Mouse (Mus musculus) midbrain, embryonic 16.5 days (tissue): ENCODE data around the gene Lamb3. TPM values are rescaled to one million over a fixed set of nuclear protein-coding genes. Genes with fewer than 3 reads are reported as not detected.

ENCODE experiments used
- ATAC-seq: fragments of 200-750 bp; cut with Nextera tagmentation; 2 replicates; pipeline ENCODE4 v1.8.0; 2017; ENCODE audit warnings: moderate TSS enrichment
- H3K27ac ChIP-seq: fragments of 300-500 bp; sonication (generic); 2 replicates; pipeline ENCODE4 v1.5.1; 2014; ENCODE audit warnings: mild to moderate bottlenecking, low read length, mixed read lengths
- H3K27me3 ChIP-seq: fragments of 300-500 bp; sonication (generic); 2 replicates; pipeline ENCODE4 v1.6.1; 2014; ENCODE audit warnings: low read depth, low read length, mixed read lengths; ENCODE audit not compliant: control insufficient read depth, insufficient read depth
- H3K36me3 ChIP-seq: fragments of 300-500 bp; sonication (generic); 2 replicates; pipeline ENCODE4 v1.6.1; 2014; ENCODE audit warnings: mild to moderate bottlenecking, low read length, moderate library complexity, mixed read lengths; ENCODE audit not compliant: control insufficient read depth, insufficient read depth
- H3K4me1 ChIP-seq: fragments of 300-500 bp; sonication (generic); 2 replicates; pipeline ENCODE4 v1.6.1; 2014; ENCODE audit warnings: mild to moderate bottlenecking, low read length, mixed read lengths; ENCODE audit not compliant: control insufficient read depth, insufficient read depth
- H3K4me2 ChIP-seq: fragments of 300-500 bp; sonication (generic); 2 replicates; pipeline ENCODE4 v1.6.1; 2014; ENCODE audit warnings: mild to moderate bottlenecking, low read length, mixed read lengths
- H3K4me3 ChIP-seq: fragments of 300-500 bp; sonication (generic); 2 replicates; pipeline ENCODE4 v1.5.1; 2014; ENCODE audit warnings: low read depth, mild to moderate bottlenecking, low read length, moderate library complexity, mixed read lengths
- H3K9ac ChIP-seq: fragments of 300-500 bp; sonication (generic); 2 replicates; pipeline ENCODE4 v1.6.1; 2014; ENCODE audit warnings: low read depth, low read length, mixed read lengths
- H3K9me3 ChIP-seq: fragments of 300-500 bp; sonication (generic); replicated peaks from 2 replicates; pipeline ENCODE4 v1.6.1; 2014; ENCODE audit warnings: mild to moderate bottlenecking, low read length, mixed read lengths; ENCODE audit not compliant: control insufficient read depth, poor library complexity, severe bottlenecking
- WGBS: fragments of 180-500 bp; shearing (Covaris S2); extraction: QIAGEN DNeasy Blood & Tissue Kit; methylation state at CpG from one replicate; pipeline ENCODE4 v1.1.7; 2014; 5-methylcytosine and 5-hydroxymethylcytosine counted together
- polyA plus RNA-seq: library from polyadenylated mRNA; unstranded; fragments of >200 nt; fragmentation: Nextera tagmentation; extraction: Ambion mirVana; gene quantifications from 2 replicates; pipeline ENCODE4 v1.2.1, GENCODE M21; 2015

Lamb3 gene
- polyA plus RNA-seq, 1 experiment from 2014 or later = 0.75 TPM

DNA sequence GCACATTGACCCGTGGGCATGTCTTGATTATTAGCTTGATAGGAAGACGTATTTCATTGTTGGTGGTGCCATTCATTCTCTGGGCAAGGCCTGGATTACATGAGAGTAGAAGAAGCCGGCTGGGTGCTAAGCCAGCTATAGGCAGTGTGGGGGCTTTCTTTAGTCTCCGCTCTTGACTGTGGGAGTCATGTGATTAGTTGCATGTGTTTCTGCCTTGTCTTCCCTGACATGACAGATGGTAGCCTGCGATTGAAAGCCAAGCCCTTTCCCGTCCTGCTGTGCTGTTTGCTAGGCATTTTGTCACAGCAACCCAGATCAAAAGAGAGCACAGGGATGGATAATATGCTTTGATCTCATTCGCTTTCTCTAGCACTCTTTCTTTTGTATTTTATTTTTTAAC is 97.9 kb downstream of the Lamb3 start:
- Histone ChIP-seq H3K4me2 (no peak overlapping the region), H3K9ac (no peak overlapping the region), H3K27me3 (no peaks in the 10 kb centered on the region), H3K4me3 (no peak overlapping the region), H3K9me3 (no peaks in the 10 kb centered on the region), H3K36me3 (no peaks in the 10 kb centered on the region), H3K4me1 (0 out of 2 replicates have a peak, but pooled peaks cover 3% of the 10 kb centered on the region), H3K27ac (no peak overlapping the region)
- ATAC-seq = peak; percentile 68
- 17% methylated on average over 7 of the region's 7 CpGs for WGBS

DNA sequence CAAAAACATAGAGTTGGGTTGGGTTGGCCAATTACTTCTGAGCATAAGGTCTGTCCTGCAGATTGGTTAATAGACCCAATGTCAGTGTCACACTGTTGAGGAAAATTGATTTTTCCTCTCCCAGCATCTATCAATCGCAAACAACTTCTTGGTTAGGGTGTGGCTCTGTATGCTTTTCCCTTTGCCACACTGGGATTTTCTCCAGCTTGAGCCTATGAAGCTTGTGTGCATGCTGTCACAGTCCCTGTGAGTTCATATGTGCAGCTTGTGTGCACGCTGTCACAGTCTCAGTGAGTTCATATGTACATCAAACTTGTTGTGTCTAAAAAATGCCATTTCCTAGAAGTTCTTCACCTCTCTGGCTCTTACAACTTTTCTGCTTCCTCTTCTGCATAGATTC is 99.3 kb downstream of the Lamb3 start:
- Histone ChIP-seq H3K36me3 (no peaks in the 10 kb centered on the region), H3K27ac (no peak overlapping the region), H3K4me2 (no peak overlapping the region), H3K9me3 (no peaks in the 10 kb centered on the region), H3K9ac (no peak overlapping the region), H3K4me3 (no peak overlapping the region), H3K4me1 (0 out of 2 replicates have a peak, but pooled peaks cover 3% of the 10 kb centered on the region), H3K27me3 (no peaks in the 10 kb centered on the region)
- WGBS = 96% methylated on average over 2 of the region's 2 CpGs
- ATAC-seq = no peak

DNA sequence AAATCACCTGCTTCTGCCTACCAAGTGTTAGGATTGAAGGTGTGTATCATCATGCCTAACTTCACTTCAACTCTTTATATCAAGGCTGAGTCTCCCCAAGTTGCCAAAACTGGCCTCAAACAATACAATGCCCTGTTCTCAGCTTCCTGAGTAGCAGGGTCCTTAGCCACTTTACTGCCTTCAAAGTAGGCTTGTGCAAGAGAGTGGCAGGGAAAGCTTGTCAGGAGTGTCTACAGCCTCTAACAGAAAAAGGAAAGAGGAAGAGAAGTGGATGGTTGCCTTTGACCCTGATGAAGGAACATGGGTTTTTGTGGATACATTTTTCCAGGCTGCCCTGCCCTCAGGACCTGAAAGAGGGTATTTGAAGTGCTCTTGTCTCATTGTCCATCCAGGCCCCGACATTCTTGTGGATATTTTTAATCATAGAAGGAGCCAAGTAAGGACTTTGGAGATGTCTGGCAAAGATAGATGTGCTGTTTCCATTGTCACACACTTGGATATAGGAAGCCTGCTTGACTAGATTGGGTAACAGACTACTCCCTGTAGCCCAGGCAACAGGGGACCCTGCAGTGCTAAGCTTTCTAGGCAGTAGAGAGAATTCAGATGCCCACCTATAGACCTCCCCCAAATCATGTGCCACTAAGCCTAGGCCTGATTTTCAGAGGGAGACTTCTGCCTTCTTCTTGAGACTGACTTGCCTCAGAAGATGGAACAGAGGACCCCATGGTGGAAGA is 102.5 kb downstream of the Lamb3 start:
- Histone ChIP-seq H3K4me2 (no peak overlapping the region), H3K27me3 (no peaks in the 10 kb centered on the region), H3K9ac (no peak overlapping the region), H3K36me3 (no peaks in the 10 kb centered on the region), H3K4me3 (no peak overlapping the region), H3K4me1 (0 out of 2 replicates have a peak, but pooled peaks cover 3% of the 10 kb centered on the region), H3K9me3 (no peaks in the 10 kb centered on the region), H3K27ac (no peak overlapping the region)
- 81% methylated on average over 1 of the region's 1 CpGs for WGBS
- ATAC-seq = no peak

DNA sequence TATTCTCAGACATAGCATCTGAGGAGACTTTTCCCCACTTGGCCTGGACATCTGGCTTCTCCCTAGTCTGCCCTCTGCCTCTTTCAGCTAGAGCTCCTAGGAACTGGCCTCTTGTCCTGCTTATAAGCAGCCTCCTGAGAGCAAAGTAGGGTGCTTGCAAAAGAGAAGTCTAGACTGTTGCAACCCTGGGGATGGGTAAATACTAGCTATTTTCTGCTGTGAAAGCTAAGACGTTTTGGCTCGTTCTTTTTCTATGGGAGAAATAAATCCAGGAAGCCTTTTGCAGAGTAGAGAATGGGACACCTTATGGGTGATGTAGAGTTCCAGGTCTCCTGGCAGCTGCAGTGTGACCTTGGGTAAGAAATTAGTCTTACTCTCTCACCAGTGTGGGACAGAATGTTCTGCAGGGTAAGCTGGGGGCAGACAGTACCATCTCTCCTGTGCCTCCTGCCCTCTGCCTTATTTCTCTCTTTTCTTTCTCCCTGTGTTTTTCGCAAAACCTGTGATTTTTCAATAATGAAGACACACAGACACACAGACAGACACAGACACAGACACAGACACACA is 103.1 kb downstream of the Lamb3 start:
- H3K27ac ChIP-seq = no peak overlapping the region
- WGBS = 88% methylated on average over 3 of the region's 3 CpGs
- no peaks in the 10 kb centered on the region for H3K27me3 ChIP-seq
- H3K36me3 ChIP-seq = no peaks in the 10 kb centered on the region
- no peak overlapping the region for H3K4me3 ChIP-seq
- H3K4me1 ChIP-seq = 0 out of 2 replicates have a peak, but pooled peaks cover under 1% of the 10 kb centered on the region
- no peak overlapping the region for H3K9ac ChIP-seq
- H3K9me3 ChIP-seq = no peaks in the 10 kb centered on the region
- H3K4me2 ChIP-seq = no peak overlapping the region
- ATAC-seq = no peak

DNA sequence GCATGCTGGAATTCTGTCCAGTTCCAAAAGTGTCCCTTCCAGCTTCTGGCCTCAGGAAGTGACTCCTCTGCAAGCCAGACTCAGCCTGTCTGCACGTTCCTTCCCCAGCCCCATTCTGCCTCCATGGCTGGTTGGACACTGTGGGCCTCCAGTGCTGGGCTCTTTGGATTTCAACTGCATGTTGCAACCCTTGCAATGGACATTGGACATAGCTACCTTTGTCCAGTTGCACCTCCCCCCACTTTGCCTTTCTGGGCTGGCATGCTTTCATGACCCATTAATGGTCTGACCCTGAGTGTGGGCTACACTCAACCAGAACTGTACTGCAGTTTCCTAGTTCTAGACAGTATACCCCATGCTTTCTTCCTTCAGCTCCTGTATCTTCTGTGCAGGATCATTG is 104.1 kb downstream of the Lamb3 start:
- no peaks in the 10 kb centered on the region for H3K9me3 ChIP-seq
- H3K4me3 ChIP-seq = no peak overlapping the region
- no peaks in the 10 kb centered on the region for H3K4me1 ChIP-seq
- H3K27me3 ChIP-seq = no peaks in the 10 kb centered on the region
- ATAC-seq = no peak
- H3K9ac ChIP-seq = no peak overlapping the region
- no peaks in the 10 kb centered on the region for H3K36me3 ChIP-seq
- no peak overlapping the region for H3K4me2 ChIP-seq
- WGBS = 61% methylated on average over 1 of the region's 1 CpGs
- no peak overlapping the region for H3K27ac ChIP-seq

DNA sequence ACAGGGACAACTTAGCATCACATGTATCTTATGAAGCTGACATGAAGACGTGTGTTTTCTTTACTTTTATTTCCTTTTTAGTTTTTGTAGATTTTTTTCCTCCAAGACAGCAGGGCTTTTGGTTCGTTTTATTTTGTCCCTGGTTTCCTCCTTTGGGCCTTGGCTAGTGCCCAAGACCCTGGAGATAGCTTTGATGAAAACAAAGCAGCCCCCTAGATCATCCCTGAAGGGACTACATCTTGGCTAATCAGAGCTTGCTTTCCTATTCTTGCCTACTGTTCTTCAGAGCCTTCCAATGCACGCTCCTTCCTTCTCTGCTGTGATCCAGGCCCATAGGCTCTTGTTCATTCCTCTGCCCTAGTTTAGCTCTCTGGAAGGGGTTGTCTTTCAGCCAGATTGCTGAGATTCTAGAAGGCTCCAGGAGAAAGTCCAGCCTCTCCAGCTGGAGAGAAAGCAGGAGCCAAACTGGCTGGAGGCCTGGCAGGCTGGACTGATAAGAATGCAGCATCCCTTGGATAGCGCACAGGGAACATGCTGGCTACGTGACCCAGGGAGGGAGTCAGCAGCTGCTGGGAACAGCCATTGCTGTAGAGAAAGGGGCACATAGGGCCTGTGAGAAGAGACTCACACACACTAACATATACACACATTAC is 108.3 kb downstream of the Lamb3 start:
- Histone ChIP-seq H3K4me1 (peaks cover 5% of the 10 kb centered on the region; the same call in 1 of the 2 replicates), H3K9me3 (no peaks in the 10 kb centered on the region), H3K9ac (no peak overlapping the region), H3K27me3 (no peaks in the 10 kb centered on the region), H3K4me2 (no peak overlapping the region), H3K36me3 (no peaks in the 10 kb centered on the region), H3K27ac (no peak overlapping the region), H3K4me3 (no peak overlapping the region)
- ATAC-seq = no peak
- 62% methylated on average over 5 of the region's 5 CpGs for WGBS

DNA sequence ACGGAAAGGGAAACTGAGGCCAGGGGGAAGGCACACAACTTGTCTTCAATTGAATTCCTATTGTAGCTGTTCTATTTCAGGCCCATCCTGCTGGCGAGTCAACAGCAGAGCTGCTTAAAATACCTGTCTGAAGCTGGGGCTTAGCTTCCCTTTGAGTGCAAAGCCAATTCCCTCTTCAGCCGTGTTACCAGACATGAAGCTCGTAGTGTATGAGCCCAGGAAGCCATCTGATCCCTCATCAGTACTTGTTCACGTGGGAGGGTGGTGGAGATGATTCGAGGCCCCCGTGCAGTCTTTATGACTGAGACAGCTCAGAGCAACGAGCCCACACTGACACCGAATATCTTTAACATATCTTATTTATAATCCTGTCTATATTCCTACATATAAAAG is 108.9 kb downstream of the Lamb3 start:
- H3K9ac ChIP-seq = no peak overlapping the region
- H3K27ac ChIP-seq = no peak overlapping the region
- 71% methylated on average over 9 of the region's 9 CpGs for WGBS
- H3K36me3 ChIP-seq = no peaks in the 10 kb centered on the region
- H3K4me3 ChIP-seq = no peak overlapping the region
- ATAC-seq = no peak
- H3K4me2 ChIP-seq = no peak overlapping the region
- no peaks in the 10 kb centered on the region for H3K9me3 ChIP-seq
- no peaks in the 10 kb centered on the region for H3K27me3 ChIP-seq
- H3K4me1 ChIP-seq = peaks cover 5% of the 10 kb centered on the region; the same call in 1 of the 2 replicates

DNA sequence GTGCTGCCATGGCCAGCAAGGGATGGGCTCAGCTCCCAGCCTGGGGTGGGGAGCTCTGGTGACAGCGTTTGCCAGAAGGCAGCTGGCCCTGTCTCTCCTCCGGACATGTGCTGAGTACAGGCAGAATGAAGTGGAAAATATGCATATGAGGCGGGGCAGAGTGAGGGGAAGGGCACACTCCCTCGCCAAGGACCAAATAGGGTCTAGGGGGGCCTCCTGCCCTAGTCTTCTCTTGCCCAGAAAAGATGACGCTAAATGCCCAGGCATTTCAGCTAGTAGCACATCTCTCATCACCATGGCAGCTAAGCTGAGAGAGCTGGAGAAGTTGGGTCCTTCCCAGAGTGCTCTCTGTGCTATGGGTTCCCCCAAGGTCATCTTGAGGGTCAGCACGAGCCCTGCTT is 109.7 kb downstream of the Lamb3 start:
- Histone ChIP-seq H3K4me2 (no peak overlapping the region), H3K27me3 (no peaks in the 10 kb centered on the region), H3K36me3 (no peaks in the 10 kb centered on the region), H3K9ac (no peak overlapping the region), H3K4me1 (peaks cover 5% of the 10 kb centered on the region; the same call in 1 of the 2 replicates), H3K9me3 (no peaks in the 10 kb centered on the region), H3K27ac (no peak overlapping the region), H3K4me3 (no peak overlapping the region)
- WGBS = 36% methylated on average over 6 of the region's 6 CpGs
- ATAC-seq = peak; percentile 77

DNA sequence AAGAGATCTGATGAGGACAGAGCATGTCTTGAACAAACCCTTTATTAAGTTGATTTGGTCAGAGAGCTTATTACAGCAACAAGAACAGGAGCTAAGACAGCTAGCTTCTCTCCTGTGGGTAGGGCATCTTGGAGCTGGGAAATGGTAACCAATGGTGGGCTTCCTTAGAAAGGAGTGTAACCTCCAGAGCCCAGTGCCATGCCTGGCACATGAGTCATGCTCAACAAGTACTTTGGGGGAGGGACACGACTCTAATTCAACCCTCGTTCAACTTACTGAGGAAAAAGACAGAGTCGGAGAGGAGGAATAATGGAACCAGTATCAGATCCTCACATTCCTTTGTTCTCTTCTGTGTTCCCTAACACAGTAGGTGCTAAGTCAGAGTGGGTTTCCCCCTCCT is 112.2 kb downstream of the Lamb3 start:
- no peaks in the 10 kb centered on the region for H3K9me3 ChIP-seq
- no peaks in the 10 kb centered on the region for H3K36me3 ChIP-seq
- no peak overlapping the region for H3K4me2 ChIP-seq
- no peak overlapping the region for H3K9ac ChIP-seq
- H3K4me1 ChIP-seq = peaks cover 5% of the 10 kb centered on the region; the same call in 1 of the 2 replicates
- no peak overlapping the region for H3K4me3 ChIP-seq
- no peak for ATAC-seq
- WGBS = 64% methylated on average over 3 of the region's 3 CpGs
- H3K27me3 ChIP-seq = no peaks in the 10 kb centered on the region
- no peak overlapping the region for H3K27ac ChIP-seq
